Mouse (Mus musculus) spleen, postnatal 14 days (tissue): ENCODE results near the gene Ptger3.

Experiments
- DNase-seq, 2 experiments: peaks; one replicate each; pipeline ENCODE4 v3.0.0; 2021 to 2022; ENCODE audit warnings: low spot score in 2 of 2

Gene Ptger3

DNA sequence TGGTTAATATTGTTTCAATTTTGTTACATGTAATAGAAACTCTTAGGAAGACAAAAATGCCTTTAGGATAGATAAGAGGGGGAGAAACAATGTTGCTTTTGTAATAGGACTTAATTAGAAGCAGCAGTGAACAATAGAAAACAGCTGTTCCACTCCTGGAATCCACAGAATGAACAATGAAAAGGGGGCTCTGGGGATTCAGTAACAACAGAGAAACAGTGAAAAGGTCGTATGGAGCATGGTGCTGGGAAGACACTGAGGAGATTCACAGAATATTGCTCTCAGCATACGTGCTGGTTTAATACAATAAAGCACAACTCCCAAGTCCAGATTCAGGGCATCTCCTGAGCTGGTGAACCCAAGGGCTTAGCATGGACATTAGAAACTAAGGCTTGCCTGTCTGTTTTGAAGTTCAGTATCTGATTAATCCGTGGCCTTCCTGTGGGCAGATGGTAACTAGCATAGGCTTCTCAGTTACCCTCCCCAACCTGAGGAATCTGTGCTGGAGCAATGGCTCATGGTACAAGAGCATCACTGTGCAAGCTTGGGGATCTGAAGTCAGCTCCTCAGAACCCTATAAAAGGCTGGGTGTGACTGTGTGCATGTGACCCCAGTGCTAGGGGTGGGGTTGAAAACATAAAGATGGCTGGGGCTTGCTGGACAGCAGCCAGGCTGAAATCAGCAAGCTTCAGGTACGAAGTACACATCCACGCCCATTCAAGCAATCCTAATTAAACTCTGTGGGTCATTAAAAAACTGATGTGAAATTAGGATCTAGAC, 16.1 kb downstream of the Ptger3 start:
- DNase-seq: no peak

DNA sequence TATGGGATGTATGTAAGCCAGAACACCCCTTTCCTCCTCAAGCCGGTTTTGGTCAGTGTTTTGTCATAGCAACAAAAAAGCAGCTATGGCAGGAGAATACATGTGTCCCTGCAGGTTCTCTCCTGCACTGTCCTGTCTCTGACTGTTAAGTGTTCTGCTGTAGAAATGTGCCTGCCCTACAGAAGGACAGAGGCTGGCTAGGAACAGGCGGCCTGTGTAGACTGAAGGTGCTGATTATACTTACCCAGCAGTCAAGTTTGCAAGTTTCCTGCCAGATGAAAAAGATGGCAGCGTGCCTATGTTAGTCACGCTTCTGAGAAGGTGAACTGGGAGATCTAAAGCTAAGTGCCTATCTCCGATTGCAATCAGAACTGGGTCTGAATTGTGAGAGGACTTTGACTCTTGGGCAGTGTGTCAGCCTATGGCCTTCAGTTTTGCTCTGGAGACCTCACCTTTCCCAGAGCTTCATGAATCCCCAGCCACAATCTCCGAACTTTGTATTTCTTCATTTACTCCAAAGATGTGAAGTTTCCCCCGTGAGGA, 31.2 kb downstream of the Ptger3 start:
- DNase-seq: no peak

DNA sequence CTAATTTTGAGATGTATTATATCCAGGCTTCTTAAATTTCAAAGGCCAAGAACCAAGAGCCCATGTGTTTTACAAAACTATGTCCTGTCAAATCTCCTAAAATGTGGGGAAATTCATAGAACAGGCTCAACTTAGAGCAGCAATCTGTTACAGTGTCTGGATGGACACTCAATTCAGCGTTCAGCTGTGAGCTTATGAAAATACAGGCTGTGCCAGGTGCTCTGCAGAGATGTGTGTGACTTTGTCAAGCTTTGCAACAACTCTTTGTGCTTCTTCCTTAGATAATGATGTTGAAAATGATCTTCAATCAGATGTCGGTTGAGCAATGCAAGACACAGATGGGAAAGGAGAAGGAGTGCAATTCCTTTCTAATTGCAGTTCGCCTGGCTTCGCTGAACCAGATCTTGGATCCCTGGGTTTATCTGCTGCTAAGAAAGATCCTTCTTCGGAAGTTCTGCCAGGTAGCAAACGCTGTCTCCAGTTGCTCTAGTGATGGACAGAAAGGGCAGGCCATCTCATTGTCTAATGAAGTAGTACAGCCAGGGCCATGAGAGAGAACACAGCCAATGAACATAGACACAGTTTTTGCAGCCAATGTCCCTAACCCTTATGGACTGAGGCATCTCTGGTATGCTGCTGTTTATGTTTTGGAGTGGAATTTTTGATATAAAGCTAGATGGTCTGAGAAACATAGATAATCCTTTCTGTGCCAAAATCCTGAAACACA, 38.2 kb downstream of the Ptger3 start:
- DNase-seq: no peak

DNA sequence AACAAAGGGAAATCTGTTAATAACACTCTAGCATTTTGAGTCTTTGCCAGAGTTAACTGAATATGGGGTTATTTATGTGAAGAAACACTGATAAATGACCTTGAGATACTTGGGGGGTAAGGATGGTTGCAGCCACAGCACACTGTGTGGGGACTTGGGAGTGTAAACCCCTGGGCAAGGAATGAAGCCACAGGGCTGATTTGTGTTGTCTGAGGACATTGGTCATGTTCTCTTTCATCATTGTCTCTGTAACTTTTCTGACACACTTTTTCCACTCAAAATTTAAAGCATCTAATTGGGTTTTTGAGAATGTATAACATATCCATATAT, 38.7 kb downstream of the Ptger3 start:
- no peak for DNase-seq

DNA sequence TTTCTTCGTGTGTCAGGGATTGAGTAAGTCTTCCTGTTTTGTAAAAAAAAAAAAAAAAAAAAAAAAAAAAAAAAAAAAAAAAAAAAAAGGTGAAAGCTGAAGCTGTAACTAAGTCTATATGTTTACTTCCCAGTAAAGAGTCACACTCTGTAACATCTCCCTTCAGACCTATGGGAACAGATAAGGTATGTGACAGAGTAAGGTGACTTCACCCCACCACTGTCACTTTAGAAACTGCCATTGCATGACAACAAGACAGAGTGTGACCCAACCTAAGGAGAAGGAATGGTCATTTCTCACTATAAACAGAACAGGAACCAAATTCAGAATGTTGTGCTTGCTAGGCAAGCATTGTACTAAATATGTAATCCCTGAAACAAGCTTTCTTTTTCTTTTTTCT, 46.9 kb downstream of the Ptger3 start:
- no peak for DNase-seq

DNA sequence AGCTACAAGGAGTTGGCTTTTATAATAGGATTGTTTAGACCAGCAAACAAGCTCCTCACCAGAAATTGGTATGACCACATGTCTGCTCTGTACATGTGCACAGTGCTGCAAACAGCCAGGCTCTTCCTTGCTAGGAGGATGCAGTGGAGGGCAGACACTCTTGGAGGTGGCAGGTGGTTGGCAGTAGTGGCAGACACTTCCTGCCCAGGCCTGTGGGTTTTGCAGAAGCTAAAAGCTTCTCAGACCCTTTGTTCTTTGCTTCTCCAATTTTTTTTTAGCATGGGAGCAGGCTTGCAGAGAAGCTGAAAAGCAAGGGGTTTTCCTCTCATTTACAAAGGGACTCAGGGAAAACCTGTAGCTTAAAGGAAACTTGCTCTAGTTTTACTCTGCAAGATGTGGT, 50.3 kb downstream of the Ptger3 start:
- DNase-seq: no peak

DNA sequence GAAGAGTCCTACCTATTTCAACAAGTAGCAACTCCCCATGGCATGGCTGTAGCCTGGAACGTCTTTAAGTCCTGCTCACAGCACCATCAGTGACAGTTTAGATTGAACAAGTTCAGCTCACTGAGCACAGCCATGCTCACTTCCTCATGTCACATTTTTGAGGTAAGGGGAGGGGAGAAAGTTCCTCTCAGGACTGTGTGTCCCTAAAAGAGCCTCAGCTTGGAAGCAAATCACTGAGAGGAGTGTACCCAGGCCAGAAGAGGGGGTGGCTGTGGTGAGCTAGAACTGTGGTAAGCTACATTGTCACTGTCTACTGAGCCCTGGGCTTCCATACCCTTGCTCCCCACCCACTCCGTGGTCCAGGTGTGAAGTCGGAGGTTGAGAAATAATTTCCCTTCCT, 60.7 kb downstream of the Ptger3 start:
- no peak for DNase-seq

DNA sequence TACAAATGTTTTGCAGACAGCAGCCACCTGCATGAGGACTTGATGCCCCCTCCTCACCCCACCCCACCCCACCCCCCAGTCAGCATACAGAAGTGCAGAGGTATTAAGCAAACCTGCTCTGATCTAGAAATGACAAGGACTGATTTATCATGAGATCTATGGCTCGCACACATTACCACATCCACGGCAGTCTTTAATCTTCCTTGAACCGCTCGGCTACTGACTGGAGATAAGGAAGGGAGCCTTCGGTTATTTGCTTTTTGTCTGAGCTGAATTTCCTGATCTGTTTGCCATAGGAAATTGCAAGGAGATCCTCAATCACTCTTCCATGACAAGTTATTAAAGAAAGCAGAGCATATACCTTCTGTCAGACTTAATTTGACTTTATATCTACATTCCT, 64.0 kb downstream of the Ptger3 start:
- no peak for DNase-seq

DNA sequence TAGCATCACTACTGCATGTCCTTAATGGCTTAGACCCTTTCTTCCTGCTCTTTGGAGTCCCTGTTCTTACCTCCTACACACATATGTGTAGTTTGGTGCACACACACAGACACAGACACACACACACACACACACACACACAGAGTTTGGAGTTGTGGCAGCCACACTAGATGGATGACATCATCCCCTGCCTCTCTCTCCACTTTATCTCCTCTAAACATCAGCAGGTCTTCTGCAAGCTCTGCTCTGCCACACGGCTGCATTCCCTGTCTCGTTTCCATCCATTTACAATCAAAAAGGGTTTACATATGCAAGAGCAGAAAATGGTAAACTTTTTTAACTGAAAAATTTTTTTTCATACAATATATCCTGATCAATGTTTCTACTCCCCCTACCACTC, 64.7 kb downstream of the Ptger3 start:
- no peak for DNase-seq

DNA sequence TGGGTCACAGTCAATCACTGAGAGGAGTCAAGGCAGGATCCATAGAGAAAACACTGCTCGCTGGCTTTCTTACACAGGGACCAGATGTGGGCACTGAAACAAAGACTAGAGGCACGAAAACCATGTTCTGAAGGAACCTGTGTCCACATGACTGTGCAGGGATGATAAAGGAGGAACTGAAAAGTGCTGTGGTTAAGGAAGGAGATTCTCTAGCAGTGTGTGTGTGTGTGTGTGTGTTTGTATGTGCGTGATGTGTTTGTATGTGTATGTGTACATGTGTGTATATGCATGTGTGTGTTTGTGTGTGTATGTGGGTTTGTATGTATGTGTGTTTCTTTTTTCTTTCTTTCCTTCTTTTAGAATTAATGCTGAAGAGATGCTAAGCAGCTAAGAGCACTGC, 67.7 kb downstream of the Ptger3 start:
- no peak for DNase-seq

DNA sequence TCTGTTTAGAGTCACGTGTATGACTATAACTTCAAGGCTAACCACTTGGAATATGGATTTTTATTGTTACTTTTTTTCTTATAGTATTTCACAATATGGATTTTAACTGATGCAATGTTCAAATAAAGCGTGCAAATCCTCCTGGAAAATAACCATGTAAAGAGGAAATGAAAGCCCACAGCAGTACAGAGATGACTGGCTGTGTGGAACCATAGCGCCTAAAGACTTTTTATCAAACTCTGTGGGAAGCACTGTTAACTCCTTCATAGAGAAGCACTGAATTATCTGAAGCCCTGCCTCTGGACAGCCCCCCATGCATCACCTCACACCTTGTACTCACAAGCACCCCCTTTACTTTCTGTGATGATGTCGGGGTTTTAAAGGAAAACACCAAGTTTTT, 69.0 kb downstream of the Ptger3 start:
- DNase-seq: no peak

DNA sequence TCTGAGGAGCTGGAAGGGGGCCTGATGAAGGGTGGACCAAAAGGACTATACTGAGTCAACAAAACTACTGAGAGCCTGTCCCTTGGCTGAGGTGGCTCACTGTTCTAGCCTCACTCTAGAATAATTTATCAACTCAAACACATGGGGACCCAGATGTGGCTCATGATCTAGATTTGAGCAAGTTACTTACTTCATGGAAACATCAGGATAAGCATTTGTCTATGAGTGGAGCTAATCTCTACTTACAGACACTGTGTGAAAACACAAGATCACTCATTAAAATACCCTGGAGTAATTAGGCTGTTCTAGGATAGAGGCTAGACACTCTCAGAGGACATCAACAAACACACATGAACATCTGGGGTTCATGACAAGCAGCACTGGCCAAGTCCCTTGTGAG, 70.2 kb downstream of the Ptger3 start:
- no peak for DNase-seq

DNA sequence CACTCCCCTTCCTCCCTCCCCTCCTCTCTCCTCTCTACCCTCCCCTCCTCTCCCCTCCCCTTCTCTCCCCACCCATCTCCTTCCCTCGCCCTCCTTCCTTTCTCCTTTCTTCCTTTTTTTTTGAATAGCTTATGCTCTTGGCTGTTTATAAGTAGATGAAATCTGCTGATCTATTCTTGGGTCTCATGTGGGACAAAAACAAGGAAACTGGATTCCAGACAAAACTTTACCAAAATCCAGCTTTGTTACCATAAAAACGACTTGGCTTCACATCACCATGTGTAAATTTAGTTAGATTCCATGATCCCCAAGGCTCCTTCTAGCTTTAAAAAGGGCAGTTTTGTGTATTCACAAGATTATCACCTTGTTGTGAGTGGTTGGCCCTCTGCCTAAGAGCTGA, 70.6 kb downstream of the Ptger3 start:
- no peak for DNase-seq

DNA sequence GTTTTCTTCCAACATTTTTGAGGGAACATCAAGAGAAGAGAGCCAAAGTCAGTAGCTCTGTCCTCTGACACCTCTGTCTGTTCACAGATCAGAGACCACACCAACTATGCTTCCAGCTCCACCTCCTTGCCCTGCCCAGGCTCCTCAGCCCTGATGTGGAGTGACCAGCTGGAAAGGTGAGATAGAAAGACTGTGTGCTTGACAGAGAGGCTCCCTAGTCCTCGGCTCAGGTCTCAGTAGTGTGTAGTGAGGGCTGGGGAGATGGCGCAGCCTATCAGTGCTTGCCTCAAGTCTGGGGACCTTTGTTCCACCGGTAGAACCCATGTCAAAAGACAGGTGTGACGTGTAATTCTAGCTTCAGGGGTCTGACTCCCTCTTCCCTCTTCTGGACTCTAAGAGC, 74.9 kb downstream of the Ptger3 start:
- no peak for DNase-seq

DNA sequence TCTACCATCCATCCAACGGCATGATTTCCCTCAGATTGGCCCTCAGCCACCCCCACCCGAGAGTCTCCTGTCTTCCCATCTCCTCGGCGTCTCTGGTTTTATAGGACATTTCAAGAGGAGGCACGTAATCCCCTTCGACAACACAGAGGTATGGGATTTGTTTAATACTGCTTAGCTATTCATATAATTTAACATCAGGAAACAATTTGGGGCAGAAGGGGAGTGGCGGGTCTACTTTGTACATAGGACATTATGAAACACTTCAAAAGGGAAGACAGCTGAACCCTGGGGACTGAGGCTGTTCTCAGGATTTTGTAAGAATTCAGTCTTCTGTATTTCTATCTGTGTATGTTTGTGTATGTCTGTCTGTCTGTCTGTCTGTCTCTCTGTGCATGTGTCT, 94.9 kb downstream of the Ptger3 start:
- DNase-seq: no peak

DNA sequence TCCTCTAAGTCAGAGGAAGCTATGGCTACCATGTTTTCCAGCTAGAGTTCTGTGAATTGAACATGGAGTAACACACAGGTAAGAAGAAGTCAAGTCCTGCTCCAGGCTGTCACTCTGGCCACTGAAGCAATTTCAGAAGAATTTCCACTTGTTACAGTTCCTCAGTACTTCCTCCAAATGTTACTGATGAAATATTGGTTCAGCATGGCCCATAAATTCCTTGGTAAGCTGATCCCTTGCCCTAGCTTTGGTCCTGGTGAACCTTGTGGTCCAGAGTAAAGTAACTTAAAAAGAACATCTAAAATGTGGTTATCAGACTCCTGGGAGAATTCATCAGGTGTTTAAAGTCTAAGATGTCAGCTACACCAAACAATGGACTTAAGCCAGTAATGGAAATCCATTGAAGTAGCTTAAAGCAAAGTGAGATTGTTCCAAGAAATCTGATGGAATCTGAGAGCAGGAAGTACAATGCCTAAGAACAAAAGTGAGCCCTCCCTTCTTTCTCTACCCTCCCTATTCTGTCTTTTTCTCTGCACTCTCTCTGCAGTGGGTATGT, 97.9 kb downstream of the Ptger3 start:
- no peak for DNase-seq

DNA sequence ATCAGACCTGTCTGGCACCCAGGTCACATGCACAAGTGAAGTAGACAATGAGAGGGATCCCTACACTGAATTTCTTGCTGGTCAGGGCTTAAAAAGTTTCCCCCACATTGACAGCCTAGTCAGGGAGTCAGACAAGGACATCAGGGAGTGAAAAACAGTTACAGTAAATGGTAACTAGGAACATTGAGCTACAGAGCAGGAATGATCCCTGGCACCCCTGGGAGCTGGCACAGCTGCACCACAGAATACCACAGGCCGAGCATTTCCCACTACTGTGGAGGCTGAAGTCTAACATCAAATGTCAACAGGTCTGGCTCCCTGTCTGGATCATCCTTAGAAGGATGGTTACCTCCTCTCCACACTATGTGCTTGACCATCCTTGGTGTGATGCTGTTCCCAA, 98.8 kb downstream of the Ptger3 start:
- no peak for DNase-seq

DNA sequence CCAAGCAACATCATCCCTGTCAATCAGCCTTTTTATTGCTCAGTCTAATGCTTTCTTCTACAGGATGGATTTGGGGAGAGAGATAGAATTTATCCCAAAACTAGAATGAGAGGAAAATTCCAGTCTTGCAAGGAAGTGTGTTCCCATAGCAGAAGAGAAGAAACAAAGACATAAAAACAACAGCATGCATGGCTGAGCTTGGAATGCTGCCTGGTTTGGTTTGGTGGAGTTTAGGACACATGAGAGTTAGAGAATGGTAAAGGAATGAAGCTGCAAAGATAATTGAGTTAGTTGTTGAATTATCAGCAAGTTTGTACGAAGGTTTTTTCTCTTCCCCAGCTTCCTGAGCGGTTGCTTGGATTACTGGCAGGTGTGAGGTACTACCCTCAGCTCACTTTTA, 99.5 kb downstream of the Ptger3 start:
- DNase-seq: no peak

DNA sequence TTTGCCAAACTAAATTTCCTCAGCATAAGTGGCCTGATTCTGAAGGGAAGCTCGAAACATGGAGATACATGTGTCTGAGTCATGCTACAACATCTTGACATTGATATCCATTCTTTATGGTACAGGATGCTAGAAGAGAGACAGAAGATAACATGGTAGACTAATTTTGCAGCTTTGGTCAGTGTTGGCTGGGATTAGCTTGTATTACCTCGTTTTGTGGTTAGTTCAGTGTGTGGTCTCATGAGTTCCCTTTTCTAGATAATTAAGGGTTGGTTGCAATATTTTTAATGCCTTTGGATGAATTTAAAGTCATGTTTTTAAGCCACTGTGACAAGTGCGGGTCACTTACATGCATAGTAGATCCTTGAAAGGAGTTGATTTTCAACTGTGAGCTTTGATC, 119.4 kb downstream of the Ptger3 start:
- no peak for DNase-seq

DNA sequence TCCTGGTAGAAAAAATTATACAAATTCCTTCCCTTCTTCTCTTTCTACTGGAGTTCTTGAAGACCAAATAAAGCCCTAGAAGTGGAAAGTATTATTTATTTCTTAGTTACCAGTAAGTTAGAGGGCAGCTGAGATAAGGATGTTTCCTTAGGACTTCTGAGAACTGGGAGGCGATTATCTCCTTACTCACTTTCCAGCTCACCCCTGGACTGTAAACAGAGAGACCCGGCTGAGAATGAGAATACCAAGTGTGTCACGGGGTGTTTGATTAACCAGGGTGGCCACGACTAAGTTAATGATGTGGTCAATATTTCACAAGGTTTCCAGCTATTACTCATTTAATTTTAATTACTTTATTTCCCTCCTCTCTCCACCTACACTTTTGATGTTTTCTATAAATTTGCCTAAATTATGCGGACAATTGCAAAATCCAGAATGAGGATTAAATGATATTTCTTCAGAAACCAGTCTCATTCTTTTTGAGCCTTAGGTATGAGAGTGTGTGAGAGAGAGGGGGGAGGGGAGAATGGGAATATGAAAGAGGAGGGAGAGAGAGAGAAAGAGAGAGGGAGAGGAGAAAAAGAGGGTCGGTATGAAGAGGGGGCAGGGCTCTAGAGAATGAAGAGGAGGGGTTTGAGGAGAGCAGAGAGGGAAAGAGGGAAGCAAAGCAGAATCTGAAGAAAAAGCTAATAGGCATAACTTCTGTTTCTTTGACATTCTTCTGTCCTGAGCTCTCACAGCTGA, 121.9 kb downstream of the Ptger3 start:
- DNase-seq: no peak
